Mouse (Mus musculus) cerebellum, adult 18-20 months (tissue): ENCODE measurements around the gene Commd1.

Source experiments
- DNase-seq, 2 experiments: peaks; one replicate each; pipeline ENCODE4 v3.0.0; 2021

Gene Commd1

GRCm38 (mm10) chr11:22938983-22939382, 43.2 kb downstream of the Commd1 start:
- no peak for DNase-seq

- DNase-seq, result no peak
Observed at GRCm38 (mm10) chr11:22937716-22938316, 44.4 kb downstream of the Commd1 start.

- no peak for DNase-seq
Observed at GRCm38 (mm10) chr11:22936446-22937125, 45.6 kb downstream of the Commd1 start.

GRCm38 (mm10) chr11:22932167-22932566, 50.0 kb downstream of the Commd1 start:
- no peak for DNase-seq

- DNase-seq, result no peak
Observed at GRCm38 (mm10) chr11:22931320-22931905, 50.8 kb downstream of the Commd1 start.

- no peak for DNase-seq
Observed at GRCm38 (mm10) chr11:22930129-22930528, 52.1 kb downstream of the Commd1 start.

- no peak for DNase-seq
Observed at GRCm38 (mm10) chr11:22928586-22929169, 53.5 kb downstream of the Commd1 start.

- no peak for DNase-seq
Observed at GRCm38 (mm10) chr11:22923606-22924005, 58.6 kb downstream of the Commd1 start.

GRCm38 (mm10) chr11:22922546-22922945, 59.6 kb downstream of the Commd1 start:
- no peak for DNase-seq

- DNase-seq, result no peak
Observed at GRCm38 (mm10) chr11:22919336-22919735, 62.8 kb downstream of the Commd1 start.

GRCm38 (mm10) chr11:22917786-22918185, 64.4 kb downstream of the Commd1 start:
- DNase-seq, result no peak

- DNase-seq, result no peak
Observed at GRCm38 (mm10) chr11:22913744-22914143, 68.4 kb downstream of the Commd1 start.

- DNase-seq, result no peak
Observed at GRCm38 (mm10) chr11:22911831-22912230, 70.4 kb downstream of the Commd1 start.

- no peak for DNase-seq
Observed at GRCm38 (mm10) chr11:22906453-22906865, 75.7 kb downstream of the Commd1 start.

- no peak for DNase-seq
Observed at GRCm38 (mm10) chr11:22902923-22903322, 79.3 kb downstream of the Commd1 start.

- no peak for DNase-seq
Observed at GRCm38 (mm10) chr11:22900041-22900440, 82.1 kb downstream of the Commd1 start.

GRCm38 (mm10) chr11:22897642-22898041, 84.5 kb downstream of the Commd1 start:
- DNase-seq, result no peak

GRCm38 (mm10) chr11:22897127-22897526, 85.1 kb downstream of the Commd1 start:
- no peak for DNase-seq

GRCm38 (mm10) chr11:22893075-22893474, 89.1 kb downstream of the Commd1 start:
- DNase-seq, result no peak

- DNase-seq, result no peak
Observed at GRCm38 (mm10) chr11:22892466-22892865, 89.7 kb downstream of the Commd1 start.

- no peak for DNase-seq
Observed at GRCm38 (mm10) chr11:22891876-22892275, 90.3 kb downstream of the Commd1 start.

- DNase-seq, result no peak
Observed at GRCm38 (mm10) chr11:22891242-22891641, 90.9 kb downstream of the Commd1 start.

GRCm38 (mm10) chr11:22889224-22889623, 93.0 kb downstream of the Commd1 start:
- DNase-seq, result no peak

GRCm38 (mm10) chr11:22886991-22887390, 95.2 kb downstream of the Commd1 start:
- DNase-seq, result no peak
